Mouse (Mus musculus) CH12.LX (cell line): ENCODE measurements around the gene Incenp. TPM values are rescaled to one million over a fixed set of nuclear protein-coding genes. Genes with fewer than 3 reads are reported as not detected.

ENCODE experiments used
- DNase-seq: peaks from one replicate; pipeline ENCODE4 v3.0.0-alpha.2; 2013; ENCODE audit errors: extremely low read depth
- H3K27ac ChIP-seq: 2 replicates; pipeline ENCODE4 v1.5.1; 2012; ENCODE audit warnings: low read depth, mild to moderate bottlenecking, control low read depth, moderate library complexity; ENCODE audit not compliant: insufficient read depth
- H3K27me3 ChIP-seq: replicated peaks from 2 replicates; pipeline ENCODE3; 2012; ENCODE audit warnings: inconsistent platforms
- H3K36me3 ChIP-seq, 2 experiments: replicated peaks in 1 of 2; 2 replicates each; pipeline versions ENCODE3 to v1.6.1; 2012; ENCODE audit warnings: inconsistent platforms in 1 of 2, low read length in 1 of 2, mild to moderate bottlenecking in 1 of 2, mixed read lengths in 1 of 2, moderate library complexity in 1 of 2; ENCODE audit not compliant: control insufficient read depth in 1 of 2, insufficient read depth in 1 of 2
- H3K4me1 ChIP-seq, 2 experiments: 2 replicates each; pipeline ENCODE4 v1.6.1; 2012; ENCODE audit warnings: inconsistent platforms in 1 of 2, moderate library complexity in 1 of 2; ENCODE audit not compliant: insufficient read depth in 2 of 2, control insufficient read depth in 1 of 2
- H3K4me2 ChIP-seq: 2 replicates; pipeline ENCODE4 v1.6.1; 2012; ENCODE audit warnings: low read depth, mild to moderate bottlenecking, control low read depth; ENCODE audit not compliant: poor library complexity, insufficient read depth, severe bottlenecking
- H3K4me3 ChIP-seq, 3 experiments: fragments of 150-350 bp in 1 of 3; sonication (generic) in 1 of 3; replicated peaks in 1 of 3; 2 replicates each; pipeline versions ENCODE3 to v1.5.1; 2011 to 2012; ENCODE audit warnings: low read depth in 2 of 3, low read length in 2 of 3, mild to moderate bottlenecking in 2 of 3, moderate library complexity in 2 of 3, control low read depth in 1 of 3, improper control_type of control experiment in 1 of 3, inconsistent platforms in 1 of 3, mixed read lengths in 1 of 3; ENCODE audit not compliant: poor library complexity in 1 of 3
- H3K79me2 ChIP-seq: replicated peaks from 2 replicates; pipeline ENCODE4 v1.6.1; 2012; ENCODE audit warnings: mild to moderate bottlenecking, moderate library complexity; ENCODE audit not compliant: control insufficient read depth, poor library complexity, insufficient read depth, severe bottlenecking; ENCODE audit errors: extremely low read depth
- H3K9ac ChIP-seq: 2 replicates; pipeline ENCODE4 v1.6.1; 2012; ENCODE audit warnings: low read depth, mild to moderate bottlenecking, control low read depth, moderate library complexity; ENCODE audit not compliant: insufficient read depth
- H3K9me3 ChIP-seq: replicated peaks from 2 replicates; pipeline ENCODE3; 2012; ENCODE audit warnings: low read length, inconsistent platforms, mixed read lengths
- CHD2 ChIP-seq: IDR thresholded peaks from 2 replicates; pipeline ENCODE4 v1.6.1; 2011; ENCODE audit warnings: low read length, improper control_type of control experiment
- CTCF ChIP-seq, 2 experiments: IDR thresholded peaks in 1 of 2; conservative IDR thresholded peaks in 1 of 2; 2 replicates each; pipeline ENCODE4 v1.5.1; 2011 to 2012; ENCODE audit warnings: low read depth in 2 of 2, low read length in 2 of 2, improper control_type of control experiment in 1 of 2, inconsistent platforms in 1 of 2, mild to moderate bottlenecking in 1 of 2, moderate library complexity in 1 of 2
- E2F4 ChIP-seq: IDR thresholded peaks from 2 replicates; pipeline ENCODE4 v1.6.1; 2011; ENCODE audit warnings: low read depth, low read length, improper control_type of control experiment; ENCODE audit not compliant: insufficient replicate concordance
- EP300 ChIP-seq: IDR thresholded peaks from 2 replicates; pipeline ENCODE4 v1.6.1; 2011; ENCODE audit warnings: low read length, improper control_type of control experiment
- ETS1 ChIP-seq: conservative IDR thresholded peaks from 2 replicates; pipeline ENCODE4 v1.6.1; 2012; ENCODE audit warnings: low read depth, mild to moderate bottlenecking, inconsistent platforms, low read length, improper control_type of control experiment, moderate library complexity
- GABPA ChIP-seq: IDR thresholded peaks from 2 replicates; pipeline ENCODE4 v1.6.1; 2012; ENCODE audit warnings: low read depth, low read length, improper control_type of control experiment, inconsistent platforms; ENCODE audit not compliant: insufficient replicate concordance
- HCFC1 ChIP-seq: IDR thresholded peaks from 2 replicates; pipeline ENCODE4 v1.6.1; 2012; ENCODE audit warnings: low read depth, mild to moderate bottlenecking, inconsistent platforms, low read length, improper control_type of control experiment
- IRF4 ChIP-seq: IDR thresholded peaks from 2 replicates; pipeline ENCODE4 v1.6.1; 2014; ENCODE audit warnings: low read depth, mild to moderate bottlenecking, inconsistent platforms, low read length, improper control_type of control experiment
- JUND ChIP-seq: conservative IDR thresholded peaks from 2 replicates; pipeline ENCODE4 v1.6.1; 2011; ENCODE audit warnings: low read depth, low read length, improper control_type of control experiment
- KAT2A ChIP-seq: IDR thresholded peaks from 2 replicates; pipeline ENCODE4 v1.6.1; 2012; ENCODE audit warnings: low read length, improper control_type of control experiment, inconsistent platforms; ENCODE audit not compliant: insufficient replicate concordance
- MAFK ChIP-seq: IDR thresholded peaks from 2 replicates; pipeline ENCODE4 v1.6.1; 2011; ENCODE audit warnings: low read length, improper control_type of control experiment; ENCODE audit not compliant: insufficient replicate concordance
- MAX ChIP-seq: IDR thresholded peaks from 2 replicates; pipeline ENCODE4 v1.6.1; 2011; ENCODE audit warnings: low read length, improper control_type of control experiment
- MEF2A ChIP-seq: IDR thresholded peaks from 2 replicates; pipeline ENCODE4 v1.6.1; 2014; ENCODE audit warnings: low read depth, mild to moderate bottlenecking, inconsistent platforms, low read length, improper control_type of control experiment, borderline replicate concordance
- NELFE ChIP-seq: IDR thresholded peaks from 2 replicates; pipeline ENCODE4 v1.6.1; 2011; ENCODE audit warnings: low read depth, low read length, improper control_type of control experiment
- NRF1 ChIP-seq: IDR thresholded peaks from 2 replicates; pipeline ENCODE4 v1.6.1; 2014; ENCODE audit warnings: low read depth, mild to moderate bottlenecking, inconsistent platforms, low read length, improper control_type of control experiment, moderate library complexity
- PAX5 ChIP-seq: IDR thresholded peaks from 2 replicates; pipeline ENCODE4 v1.6.1; 2012; ENCODE audit warnings: low read length, inconsistent platforms, mixed read lengths
- POLR2A ChIP-seq: IDR thresholded peaks from 2 replicates; pipeline ENCODE4 v1.6.1; 2011; ENCODE audit warnings: low read depth, mild to moderate bottlenecking, improper control_type of control experiment, low read length
- POLR2AphosphoS2 ChIP-seq: IDR thresholded peaks from 2 replicates; pipeline ENCODE4 v1.6.1; 2011; ENCODE audit warnings: low read depth, low read length, improper control_type of control experiment
- RAD21 ChIP-seq: IDR thresholded peaks from 2 replicates; pipeline ENCODE4 v1.6.1; 2011; ENCODE audit warnings: low read depth, mild to moderate bottlenecking, low read length, improper control_type of control experiment, moderate library complexity
- RCOR1 ChIP-seq: conservative IDR thresholded peaks from 2 replicates; pipeline ENCODE4 v1.6.1; 2012; ENCODE audit warnings: low read depth, mild to moderate bottlenecking, inconsistent platforms, low read length, improper control_type of control experiment
- SMC3 ChIP-seq: IDR thresholded peaks from 2 replicates; pipeline ENCODE4 v1.6.1; 2011; ENCODE audit warnings: low read depth, low read length, improper control_type of control experiment
- TBP ChIP-seq: conservative IDR thresholded peaks from 2 replicates; pipeline ENCODE4 v1.6.1; 2011; ENCODE audit warnings: low read depth, low read length, improper control_type of control experiment
- TCF12 ChIP-seq: IDR thresholded peaks from 2 replicates; pipeline ENCODE4 v1.6.1; 2014; ENCODE audit warnings: low read depth, mild to moderate bottlenecking, inconsistent platforms, low read length, improper control_type of control experiment
- UBTF ChIP-seq: IDR thresholded peaks from 2 replicates; pipeline ENCODE4 v1.6.1; 2012; ENCODE audit warnings: low read depth, mild to moderate bottlenecking, inconsistent platforms, low read length, improper control_type of control experiment, moderate library complexity
- USF1 ChIP-seq: IDR thresholded peaks from 2 replicates; pipeline ENCODE4 v1.6.1; 2014; ENCODE audit warnings: low read depth, mild to moderate bottlenecking, inconsistent platforms, low read length, improper control_type of control experiment
- USF2 ChIP-seq: conservative IDR thresholded peaks from 2 replicates; pipeline ENCODE4 v1.6.1; 2011; ENCODE audit warnings: low read depth, low read length, improper control_type of control experiment
- ZC3H11A ChIP-seq: IDR thresholded peaks from 2 replicates; pipeline ENCODE4 v1.6.1; 2012; ENCODE audit warnings: low read depth, mild to moderate bottlenecking, inconsistent platforms, low read length, improper control_type of control experiment
- ZMIZ1 ChIP-seq: IDR thresholded peaks from 2 replicates; pipeline ENCODE4 v1.6.1; 2012; ENCODE audit warnings: low read depth, mild to moderate bottlenecking, inconsistent platforms, low read length, improper control_type of control experiment
- dilution Hi-C: fragments of 300-500 bp; cut with MboI; formaldehyde crosslinking; loops from 2 replicates; pipeline ENCODE4 v1.14.3; 2020; ENCODE audit warnings: low sequenced_read_pairs; ENCODE audit not compliant: extremely low pct_unique_long_range_greater_than_20kb, extremely low pct_ligation_motif_present
- in situ Hi-C: fragments of 300-500 bp; cut with MboI; formaldehyde crosslinking; loops from 3 replicates; pipeline ENCODE4 v1.14.3; 2019; ENCODE audit warnings: low sequenced_read_pairs, low pct_ligation_motif_present, low pct_unique_long_range_greater_than_20kb, mixed read lengths
- polyA plus RNA-seq: library from polyadenylated mRNA; unstranded; fragments of >175 nt; gene quantifications from 2 replicates; pipeline ENCODE4 v1.2.1, GENCODE M21; 2012; ENCODE audit warnings: low read depth; ENCODE audit not compliant: insufficient read length
- total RNA-seq, 2 experiments: library from RNA; depleted of rRNA; stranded (reverse); fragments of 300-350 nt in 1 of 2; fragments of >200 nt in 1 of 2; gene quantifications; 2 replicates each; pipeline ENCODE4 v1.2.3; 2012 to 2014

Incenp gene
- total and polyA plus RNA-seq, 3 experiments = 58.5 to 201 (median 73.4) TPM

DNA sequence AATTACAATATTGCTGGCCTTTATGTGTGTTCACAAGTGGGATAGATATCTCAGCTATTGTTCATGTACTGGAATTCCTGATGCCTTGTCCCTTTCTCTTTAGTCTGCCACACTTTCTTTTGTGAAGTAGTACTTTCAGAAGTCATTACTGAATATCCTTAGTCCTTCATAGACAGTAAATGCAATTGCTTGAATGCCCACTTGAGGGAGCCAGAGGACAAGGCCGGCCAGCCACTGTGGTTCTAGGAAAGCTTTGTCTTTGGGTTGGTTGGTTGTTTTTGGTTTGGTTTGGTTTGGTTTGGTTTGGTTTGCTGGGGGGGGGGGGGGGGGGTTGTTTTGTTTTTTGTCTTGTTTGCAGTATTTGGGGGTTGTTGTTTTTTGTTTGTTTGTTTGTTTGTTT, 16.6 kb upstream of the Incenp start:
- Histone ChIP-seq H3K79me2 (no peaks in the 10 kb centered on the region), H3K27ac (no peak overlapping the region), H3K36me3 (peaks cover 0 to 3% of the 10 kb centered on the region in 2 experiments), H3K27me3 (no peaks in the 10 kb centered on the region), H3K9ac (no peak overlapping the region), H3K4me3 (no peak overlapping the region), H3K4me1 (peaks cover 8 to 38% of the 10 kb centered on the region in 2 experiments), H3K4me2 (no peak overlapping the region), H3K9me3 (no peaks in the 10 kb centered on the region)
- TF ChIP-seq NELFE (peak; percentile 54; the same call in 1 of the 2 replicates), HCFC1 (no peak), JUND (no peak), CTCF (conservative IDR thresholded peaks at IDR 0.05 in 1 of 2, IDR thresholded peaks at IDR 0.05 in 1 of 2; ENCODE audit: low read depth in 2 of 2, low read length in 2 of 2) (peak; percentile 47 to 97; a peak in 3 of 4 replicates), USF1 (no peak), MAX (no peak), TBP (no peak), TCF12 (no peak), PAX5 (no peak), ZC3H11A (peak; percentile 87), GABPA (no peak), NRF1 (no peak), SMC3 (peak; percentile 96), POLR2A (no peak), RCOR1 (no peak), POLR2AphosphoS2 (no peak), MEF2A (no peak), RAD21 (peak; percentile 95), EP300 (no peak), IRF4 (peak; percentile 8; the same call in 1 of the 2 replicates)
- DNase-seq = peak; percentile 83
- in situ Hi-C loops = no loop called here
- dilution Hi-C loops = no loop called here

DNA sequence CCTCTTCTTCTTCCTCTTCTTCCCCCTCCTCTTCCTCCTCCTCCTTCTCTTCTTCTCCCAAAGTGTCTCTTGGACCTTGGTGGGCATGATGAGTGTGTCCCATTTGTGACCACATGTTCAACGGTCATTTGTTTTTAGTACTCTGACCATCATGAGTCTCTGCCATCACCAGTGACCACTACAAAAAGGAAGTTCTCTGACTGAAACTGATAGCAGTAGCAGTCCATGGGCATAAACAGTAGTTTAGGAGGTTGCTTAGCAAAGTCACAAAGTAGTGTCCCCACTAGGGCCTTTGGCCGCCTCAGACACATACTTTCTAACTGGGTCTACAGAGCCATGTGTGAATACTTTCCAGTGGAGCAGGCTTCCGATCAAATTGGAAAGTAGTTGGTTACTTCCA, 15.0 kb upstream of the Incenp start:
- in situ Hi-C loops = loop anchor here (5.0 kb wide), 2 partner anchors 123 to 288 kb away; partner anchors contain the start of genes Fen1 and Tmem258
- Histone ChIP-seq H3K9me3 (no peaks in the 10 kb centered on the region), H3K4me3 (no peak overlapping the region), H3K79me2 (no peaks in the 10 kb centered on the region), H3K27ac (no peak overlapping the region), H3K36me3 (peaks cover 0 to 3% of the 10 kb centered on the region in 2 experiments), H3K27me3 (no peaks in the 10 kb centered on the region), H3K4me1 (peaks cover 8 to 32% of the 10 kb centered on the region in 2 experiments), H3K9ac (no peak overlapping the region), H3K4me2 (no peak overlapping the region)
- TF ChIP-seq UBTF = no peak
- no peak for TF ChIP-seq KAT2A
- no peak for TF ChIP-seq MEF2A
- no peak for TF ChIP-seq E2F4
- TF ChIP-seq USF1 = no peak
- no peak for TF ChIP-seq ETS1
- no peak for TF ChIP-seq CHD2
- no peak for TF ChIP-seq RAD21
- no peak for TF ChIP-seq RCOR1
- no peak for TF ChIP-seq ZC3H11A
- TF ChIP-seq POLR2A = no peak
- no peak for TF ChIP-seq CTCF (conservative IDR thresholded peaks at IDR 0.05 in 1 of 2, IDR thresholded peaks at IDR 0.05 in 1 of 2; ENCODE audit: low read depth in 2 of 2, low read length in 2 of 2)
- no peak for TF ChIP-seq MAX
- TF ChIP-seq MAFK = no peak
- TF ChIP-seq USF2 = no peak
- no peak for TF ChIP-seq SMC3
- no peak for TF ChIP-seq ZMIZ1
- no peak for TF ChIP-seq NELFE
- DNase-seq = no peak
- dilution Hi-C loops = no loop called here
